Mouse (Mus musculus): ENCODE data around the gene H2-M5.
"Not testable (repeated sequence)": the region's sequence is repeated elsewhere in the genome, so short reads cannot be mapped to it uniquely, and the experiment has no call there.

H2-M5 gene

DNA sequence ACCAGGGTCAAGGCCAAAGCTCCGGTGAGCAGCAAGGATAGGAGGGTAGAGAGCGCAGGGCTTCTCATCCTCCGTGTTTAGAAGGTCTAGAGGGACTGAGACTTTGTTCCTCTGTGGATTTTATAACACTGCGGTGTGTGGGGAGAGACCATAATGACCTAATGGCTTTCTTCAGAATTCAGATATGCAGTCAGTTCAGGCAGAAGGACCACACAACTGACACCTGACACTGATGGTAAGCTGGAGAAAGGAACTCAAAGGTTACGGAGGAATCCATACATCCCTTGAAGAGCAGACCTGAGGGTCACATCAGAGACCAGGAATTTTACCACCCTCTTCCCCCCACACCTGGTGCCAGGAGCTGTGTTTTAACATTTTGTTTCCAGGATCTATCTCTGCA lies at the start of gene H2-M5:
H2-M5 (minus strand) TSS at position 101 of the 400 bp plus-strand sequence.
- in situ Hi-C loops (cut with MboI; ENCODE audit: unreplicated experiment in 2 of 2) = no loop called here

DNA sequence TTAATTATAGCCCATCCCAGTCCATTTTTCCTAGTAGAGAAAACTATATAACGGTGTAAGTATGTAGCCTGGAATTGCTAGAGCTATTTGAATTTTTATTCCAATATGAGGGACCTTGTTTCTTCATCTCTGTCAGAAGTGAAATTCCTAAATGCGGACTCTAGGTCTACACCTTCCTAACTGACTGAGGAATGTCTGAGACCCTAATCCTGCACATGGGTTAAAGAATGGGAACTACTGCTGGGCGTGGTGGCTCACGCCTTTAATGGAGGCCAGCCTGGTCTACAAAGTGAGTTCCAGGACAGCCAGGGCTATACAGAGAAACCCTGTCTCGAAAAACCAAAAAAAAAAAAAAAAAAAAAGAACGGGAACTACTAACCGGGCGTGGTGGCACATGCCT lies 39.8 kb upstream of the H2-M5 start:
- in situ Hi-C loops (cut with MboI; ENCODE audit: unreplicated experiment in 2 of 2) = no loop called here

DNA sequence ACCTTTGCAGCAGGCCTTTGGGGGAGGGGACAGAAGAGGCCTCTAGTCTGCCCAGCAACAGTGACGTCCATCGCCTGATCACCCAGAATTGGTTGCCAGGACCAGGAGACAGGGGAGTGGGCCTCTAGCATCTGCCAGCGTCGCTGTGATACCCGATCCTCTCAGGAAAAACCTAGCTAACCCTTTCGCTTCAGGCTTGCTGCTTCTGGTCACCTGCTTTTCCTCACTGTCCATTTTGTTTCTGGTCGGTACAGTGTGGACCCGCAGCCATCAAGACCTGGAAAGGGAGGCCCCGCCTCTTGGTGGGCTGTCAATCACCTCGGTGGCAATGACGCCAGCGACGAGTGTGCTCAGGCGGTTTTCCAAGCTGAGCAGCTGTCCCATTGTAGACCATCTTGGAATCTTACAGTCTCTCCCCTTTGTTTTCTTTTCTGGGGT lies 39.4 kb upstream of the H2-M5 start:
- in situ Hi-C loops (cut with MboI; ENCODE audit: unreplicated experiment in 2 of 2) = no loop called here

DNA sequence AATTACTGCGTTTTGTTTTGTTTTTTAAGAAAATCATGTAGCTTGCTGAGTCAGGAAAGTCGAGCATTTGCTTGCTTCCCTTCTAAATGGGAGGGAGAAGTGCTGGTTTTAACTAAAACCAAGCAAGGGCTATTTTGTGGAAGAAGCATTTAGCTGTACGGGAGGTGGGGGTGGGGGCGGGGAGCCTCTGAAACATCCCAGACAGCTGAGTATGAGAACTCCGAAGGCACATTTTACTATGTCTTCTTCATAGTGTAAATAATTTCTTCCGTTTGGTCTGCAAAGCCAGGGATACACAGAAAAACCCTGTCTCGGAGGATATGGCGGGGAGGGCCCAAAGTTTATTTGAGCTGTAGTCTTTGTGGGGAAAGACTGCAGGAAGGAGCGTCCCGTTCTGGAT lies 38.9 kb upstream of the H2-M5 start:
- in situ Hi-C loops (cut with MboI; ENCODE audit: unreplicated experiment in 2 of 2) = no loop called here

DNA sequence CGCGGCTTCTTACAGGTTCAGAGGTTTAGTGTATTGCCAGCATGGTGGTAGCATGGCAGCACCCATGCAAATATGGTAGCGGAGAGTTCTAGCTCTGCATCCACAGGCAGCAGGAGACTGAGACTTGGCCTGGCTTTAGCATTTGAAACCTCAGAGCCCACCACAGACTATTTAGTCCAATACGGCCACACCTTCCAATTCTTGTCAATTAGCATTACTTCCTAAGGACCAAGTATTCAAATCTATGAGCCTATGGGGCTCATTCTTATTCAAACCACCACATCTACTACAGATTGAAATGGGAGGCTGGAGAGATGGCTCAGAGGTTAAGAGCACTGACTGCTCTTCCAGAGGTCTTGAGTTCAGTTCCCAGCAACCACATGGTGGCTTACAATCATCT lies 38.1 kb upstream of the H2-M5 start:
- in situ Hi-C loops (cut with MboI; ENCODE audit: unreplicated experiment in 2 of 2) = no loop called here

DNA sequence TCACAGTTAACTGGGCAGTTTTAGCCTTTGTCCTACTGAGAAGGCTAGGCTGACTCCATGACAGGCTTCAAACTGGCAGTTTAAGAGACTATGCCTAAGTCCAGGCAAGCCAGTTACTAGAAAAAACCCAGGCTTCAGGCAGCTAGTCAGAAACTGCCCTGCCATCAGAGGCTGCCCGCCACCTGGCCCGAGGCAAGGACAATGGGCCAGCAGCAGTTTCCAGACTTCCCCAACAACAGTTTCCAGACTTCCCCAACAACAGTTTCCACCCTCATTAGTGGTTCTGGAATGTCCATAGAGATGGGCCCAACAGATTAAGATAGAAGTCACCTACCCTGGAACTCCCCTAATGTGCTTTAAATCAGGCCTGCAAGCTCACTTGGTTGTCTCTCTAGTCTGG lies 37.1 kb upstream of the H2-M5 start:
- in situ Hi-C loops (cut with MboI; ENCODE audit: unreplicated experiment in 2 of 2) = no loop called here

DNA sequence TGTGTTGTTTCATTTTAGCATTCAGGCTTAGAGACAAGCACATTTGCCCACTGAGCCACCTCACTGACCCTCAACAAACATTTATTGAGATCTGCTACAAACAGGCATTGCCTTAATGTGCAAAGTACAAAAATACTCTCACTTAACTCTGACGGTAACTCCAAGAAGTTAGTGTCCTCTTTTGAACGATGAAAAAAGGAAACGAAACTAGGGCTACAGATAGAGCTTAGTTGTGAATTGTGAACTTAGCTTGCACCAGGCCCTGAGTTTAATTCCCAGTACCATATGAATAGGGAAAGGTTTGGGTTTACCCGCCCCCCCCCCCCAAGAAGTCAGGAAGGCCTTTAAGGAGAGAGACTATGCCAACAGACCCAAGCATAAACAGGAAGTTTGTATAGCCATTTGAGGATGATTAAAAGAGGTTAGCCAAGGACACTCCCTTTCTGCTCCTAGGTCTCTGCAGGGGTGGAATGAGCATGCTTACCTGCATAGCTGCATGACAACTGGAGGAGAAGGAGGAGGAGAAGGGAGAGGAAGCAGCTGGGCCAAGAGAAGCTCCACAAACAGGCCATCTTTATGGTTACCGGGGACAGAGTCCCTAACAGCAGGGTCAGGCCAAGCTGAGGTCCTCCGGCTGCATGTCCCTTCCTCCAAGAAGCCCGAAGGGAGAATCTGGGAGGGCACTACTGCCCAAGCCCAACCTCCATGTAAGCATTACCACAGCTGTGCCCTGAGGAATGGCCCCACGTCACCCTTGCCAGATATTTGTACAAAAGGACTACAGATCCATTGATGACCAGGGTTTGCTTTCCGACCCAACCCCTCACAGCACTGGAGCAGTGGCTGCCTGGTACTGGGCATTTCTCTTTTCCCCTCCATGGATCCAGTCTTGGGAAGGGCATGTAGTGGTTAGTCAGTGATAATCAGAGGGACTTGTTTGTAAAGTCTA lies 33.6 kb upstream of the H2-M5 start, which contains the start of gene Mog:
Mog (minus strand) TSS at position 771 of the 949 bp plus-strand sequence.
- in situ Hi-C loops (cut with MboI; ENCODE audit: unreplicated experiment in 2 of 2) = no loop called here

DNA sequence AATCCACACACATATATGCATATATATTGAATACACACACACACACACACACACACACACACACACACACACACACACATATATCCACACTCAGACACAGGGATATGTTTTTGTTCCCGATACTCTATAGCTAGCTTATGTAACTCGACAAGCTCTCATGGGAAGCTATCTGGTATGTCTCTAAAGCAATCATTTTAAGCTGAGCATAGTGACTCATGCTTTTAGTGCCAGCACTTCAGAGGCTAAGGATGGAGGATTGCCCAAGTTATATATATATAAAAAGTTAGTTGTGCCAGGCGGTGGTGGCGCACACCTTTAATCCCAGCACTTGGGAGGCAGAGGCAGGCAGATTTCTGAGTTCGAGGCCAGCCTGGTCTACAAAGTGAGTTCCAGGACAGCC lies 29.9 kb upstream of the H2-M5 start:
- in situ Hi-C loops (cut with MboI; ENCODE audit: unreplicated experiment in 2 of 2) = not testable (repeated sequence)

DNA sequence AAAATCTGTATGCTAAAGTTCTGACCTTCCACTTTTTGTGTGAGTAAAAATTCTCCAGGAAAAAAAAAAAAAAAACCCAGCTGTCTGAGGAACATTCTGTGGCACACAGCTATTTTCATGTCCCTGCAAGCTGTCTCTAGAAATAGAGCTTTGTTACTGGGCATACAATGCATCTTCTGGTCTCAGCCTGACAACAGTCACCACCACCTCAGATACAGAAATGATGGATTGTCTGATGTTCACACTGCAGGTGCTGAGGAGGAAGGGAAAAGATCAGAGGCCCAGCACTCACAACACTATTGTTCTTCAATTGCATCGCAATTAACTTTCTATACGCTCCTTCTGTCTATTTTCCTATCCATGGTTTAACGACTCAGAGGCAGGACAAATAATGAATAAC lies 29.0 kb upstream of the H2-M5 start:
- in situ Hi-C loops (cut with MboI; ENCODE audit: unreplicated experiment in 2 of 2) = no loop called here

DNA sequence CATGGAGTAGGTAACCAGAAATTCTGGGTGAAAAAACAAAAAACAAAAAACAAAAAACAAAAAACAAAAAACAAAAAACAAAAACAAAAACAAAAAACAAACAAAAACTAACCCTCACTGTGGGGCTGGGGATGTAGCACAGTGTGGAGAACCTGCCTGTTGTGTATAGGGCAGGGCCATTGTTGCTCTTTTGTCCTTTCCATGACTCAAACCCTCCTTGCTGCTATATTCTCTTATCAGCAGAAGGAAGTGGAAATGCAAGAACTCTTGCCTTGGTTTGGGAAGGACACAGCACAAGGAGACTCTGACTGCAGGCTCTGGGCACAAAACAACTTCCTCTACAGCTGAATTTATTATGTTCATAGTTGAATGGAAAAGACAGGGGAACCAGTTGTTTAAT lies 27.0 kb upstream of the H2-M5 start:
- in situ Hi-C loops (cut with MboI; ENCODE audit: unreplicated experiment in 2 of 2) = no loop called here

DNA sequence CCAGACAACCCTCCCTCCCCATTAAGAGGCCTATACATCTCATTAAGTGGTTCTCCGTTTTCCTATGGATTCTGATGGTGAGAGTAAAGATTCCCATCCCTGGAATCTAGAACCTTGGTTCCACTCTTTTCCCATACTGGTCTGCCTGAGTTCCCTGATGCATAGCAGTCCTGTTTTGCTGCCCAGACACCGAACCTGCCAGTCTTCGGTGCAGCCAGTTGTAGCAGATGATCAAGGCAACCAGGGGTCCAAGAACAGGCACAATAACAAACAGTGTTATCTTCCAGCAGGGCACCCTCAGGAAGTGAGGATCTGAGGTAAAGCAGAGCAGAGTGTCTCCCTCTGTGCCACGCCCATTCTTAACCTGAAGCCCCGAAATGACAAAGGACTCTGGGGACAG lies 22.8 kb upstream of the H2-M5 start:
- in situ Hi-C loops (cut with MboI; ENCODE audit: unreplicated experiment in 2 of 2) = no loop called here

DNA sequence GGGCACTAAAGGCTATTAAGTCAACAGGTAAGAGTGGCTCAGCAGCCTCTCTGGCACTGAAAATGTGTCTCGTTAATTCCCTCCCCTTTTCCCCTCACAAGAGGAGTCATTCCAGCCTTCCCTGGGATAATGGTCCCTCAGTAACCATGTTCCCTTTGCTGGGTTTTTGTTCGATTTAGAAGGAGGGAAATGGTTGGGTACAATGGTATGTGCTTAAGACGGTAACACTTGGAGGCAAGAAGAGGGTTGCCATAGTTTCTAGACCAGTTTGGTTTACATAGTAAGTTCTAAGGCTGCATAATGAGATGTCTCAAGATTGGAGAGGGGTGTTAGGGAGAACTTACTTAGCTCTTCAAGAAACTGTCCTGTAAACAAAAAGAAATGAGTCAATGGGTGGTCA lies 22.4 kb upstream of the H2-M5 start:
- in situ Hi-C loops (cut with MboI; ENCODE audit: unreplicated experiment in 2 of 2) = no loop called here

DNA sequence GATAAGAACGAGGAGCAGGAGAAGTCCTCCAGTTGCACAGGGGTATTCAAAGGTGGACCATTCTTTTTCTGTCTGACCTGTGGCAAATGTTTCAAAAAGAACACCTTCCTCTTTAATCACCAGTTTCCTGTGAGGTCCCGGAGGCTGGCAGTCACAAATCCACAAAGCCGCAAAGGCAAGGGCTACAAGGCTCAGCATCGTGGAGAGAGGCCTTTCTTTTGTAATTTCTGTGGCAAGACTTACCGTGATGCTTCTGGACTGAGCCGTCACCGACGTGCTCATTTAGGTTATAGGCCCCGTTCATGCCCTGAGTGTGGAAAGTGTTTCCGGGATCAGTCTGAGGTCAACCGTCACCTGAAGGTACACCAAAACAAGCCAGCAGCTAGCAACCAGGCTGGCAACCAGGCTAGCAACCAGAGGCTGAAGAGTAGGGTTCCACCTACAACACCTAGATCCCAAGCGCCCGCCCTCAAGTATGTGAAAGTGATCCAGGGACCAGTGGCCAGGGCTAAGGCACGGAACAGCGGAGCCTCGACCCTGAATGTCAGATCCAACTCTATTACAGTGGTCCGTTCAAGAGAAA lies 20.2 kb upstream of the H2-M5 start:
- in situ Hi-C loops (cut with MboI; ENCODE audit: unreplicated experiment in 2 of 2) = no loop called here

DNA sequence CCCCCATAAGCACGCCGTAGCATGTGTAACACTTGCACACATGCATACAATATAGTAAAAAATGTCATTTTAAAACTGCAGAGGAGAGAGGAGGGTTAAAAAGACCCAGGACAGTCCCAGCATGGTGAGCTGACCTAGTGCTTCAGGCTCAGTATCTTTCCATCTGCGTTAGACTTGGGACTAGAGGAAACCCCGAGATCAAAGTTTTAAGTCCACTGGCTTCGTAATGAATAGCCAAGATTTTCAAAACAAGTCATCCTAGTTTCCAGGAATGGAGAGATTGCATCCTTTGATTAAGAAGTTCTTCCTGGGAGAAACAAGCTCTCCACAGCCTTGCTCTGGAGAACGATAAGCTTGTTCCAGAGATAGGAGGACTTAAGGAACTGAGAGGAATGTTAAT lies 18.8 kb upstream of the H2-M5 start:
- in situ Hi-C loops (cut with MboI; ENCODE audit: unreplicated experiment in 2 of 2) = no loop called here

DNA sequence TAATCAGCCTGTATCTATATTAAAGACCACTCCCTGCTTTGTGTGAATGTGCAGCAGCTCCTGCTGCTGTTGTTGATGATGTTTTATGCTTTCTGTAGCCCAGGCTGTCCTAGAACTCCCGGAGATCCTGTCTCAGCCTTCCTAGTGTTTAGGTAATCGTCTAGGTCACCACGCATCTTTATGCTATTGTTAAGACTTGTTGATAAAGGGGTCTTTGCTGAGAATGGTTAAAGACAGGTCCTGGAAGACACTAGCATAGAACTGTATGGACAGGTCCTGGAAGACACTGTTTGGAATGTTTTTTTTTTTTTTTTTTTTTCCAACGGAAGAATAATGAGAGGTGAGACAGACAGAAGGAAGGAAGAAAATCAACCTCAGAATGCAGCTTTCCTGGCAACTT lies 14.0 kb upstream of the H2-M5 start:
- in situ Hi-C loops (cut with MboI; ENCODE audit: unreplicated experiment in 2 of 2) = no loop called here

DNA sequence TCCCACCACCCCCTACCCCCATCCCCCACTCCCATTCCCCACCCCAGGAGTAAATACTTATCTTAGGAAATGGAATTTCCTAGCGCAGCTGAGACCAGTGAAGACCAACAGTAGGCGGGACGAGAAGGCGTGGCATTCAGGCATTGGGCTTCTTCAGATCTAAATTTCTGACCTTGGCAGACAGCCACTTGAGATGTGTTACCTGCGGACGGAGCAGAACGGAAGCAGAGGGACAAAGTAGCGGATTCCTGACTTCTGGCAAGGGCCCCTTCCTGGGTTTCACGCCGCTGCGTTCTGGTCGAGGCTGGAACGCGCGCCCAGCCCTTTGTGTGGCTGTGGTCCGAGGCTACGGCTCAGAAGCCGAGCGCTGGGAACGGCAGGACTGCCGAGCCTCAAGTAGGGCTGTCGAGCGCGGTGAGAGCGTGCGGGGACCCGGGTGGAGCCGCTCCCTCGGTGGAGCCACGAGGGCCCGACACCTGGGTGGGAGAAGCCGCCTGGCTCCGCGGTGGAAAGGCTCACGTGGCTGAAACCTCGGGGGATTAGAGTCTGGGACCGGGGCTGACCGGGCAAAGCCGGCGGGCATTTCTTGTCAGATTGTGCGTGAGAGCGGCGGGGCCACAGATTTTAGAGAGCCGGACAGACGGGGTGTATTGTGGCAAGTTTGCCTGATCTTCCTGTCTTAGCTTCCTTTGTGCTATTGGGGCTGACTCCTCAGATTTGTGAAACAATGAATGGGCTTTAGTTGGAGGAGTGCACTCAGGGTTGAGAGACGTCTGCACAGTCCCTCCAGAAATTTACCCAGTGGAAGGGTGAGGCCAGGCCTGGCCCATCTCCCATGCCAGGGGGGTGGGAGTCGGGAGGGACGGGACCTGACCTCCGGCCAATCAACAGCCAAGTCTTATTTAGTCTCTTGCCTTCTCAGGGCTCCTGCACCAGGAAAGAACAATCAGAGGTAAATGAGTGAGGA lies 13.3 kb upstream of the H2-M5 start:
- in situ Hi-C loops (cut with MboI; ENCODE audit: unreplicated experiment in 2 of 2) = no loop called here

DNA sequence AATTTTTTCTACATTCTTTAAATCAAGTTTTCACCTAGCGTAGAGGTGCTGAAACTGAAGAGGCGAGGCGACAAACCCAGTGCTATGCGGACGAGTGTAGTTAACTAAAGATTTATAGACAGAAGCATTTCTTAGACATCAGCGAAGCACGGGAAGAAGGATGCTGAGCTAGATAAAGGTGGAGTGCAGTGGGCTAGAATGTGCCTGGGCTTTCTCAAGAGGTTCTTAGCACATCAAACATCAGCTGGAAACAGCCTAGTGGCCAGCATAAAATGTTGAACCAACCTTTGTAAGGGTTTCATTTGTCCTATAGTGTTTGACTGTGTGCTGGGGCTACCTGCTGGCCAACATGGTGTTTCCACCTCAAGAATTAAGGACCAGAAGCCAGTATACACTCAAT lies 11.5 kb upstream of the H2-M5 start, which contains the start of gene Zfp57:
Zfp57 (plus strand) TSS at position 301 of the 400 bp plus-strand sequence.
- in situ Hi-C loops (cut with MboI; ENCODE audit: unreplicated experiment in 2 of 2) = no loop called here

DNA sequence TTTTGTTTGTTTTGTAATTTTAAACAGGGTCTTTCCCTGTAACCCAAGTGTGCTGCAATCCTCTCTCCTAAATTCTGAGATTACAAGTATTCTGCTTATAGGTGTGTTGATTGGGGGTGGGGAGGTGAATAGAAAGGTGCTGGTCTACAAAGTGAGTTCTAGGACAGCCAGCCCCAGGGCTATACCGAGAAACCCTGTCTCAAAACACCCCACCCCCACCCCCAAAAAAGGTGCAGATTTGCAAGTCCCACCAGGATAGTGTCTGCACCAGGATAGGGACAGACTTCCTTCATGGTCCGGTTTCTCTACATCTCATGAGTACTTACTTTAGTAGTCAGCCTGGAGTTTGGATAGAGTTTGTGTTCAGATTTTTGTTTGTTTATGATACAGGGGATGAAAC lies 9.1 kb upstream of the H2-M5 start:
- in situ Hi-C loops (cut with MboI; ENCODE audit: unreplicated experiment in 2 of 2) = loop anchor here in 1 of 2 experiments (5.0 to 10.0 kb wide), 2 partner anchors 81 to 206 kb away; partner anchors contain the start of gene Olfr94

DNA sequence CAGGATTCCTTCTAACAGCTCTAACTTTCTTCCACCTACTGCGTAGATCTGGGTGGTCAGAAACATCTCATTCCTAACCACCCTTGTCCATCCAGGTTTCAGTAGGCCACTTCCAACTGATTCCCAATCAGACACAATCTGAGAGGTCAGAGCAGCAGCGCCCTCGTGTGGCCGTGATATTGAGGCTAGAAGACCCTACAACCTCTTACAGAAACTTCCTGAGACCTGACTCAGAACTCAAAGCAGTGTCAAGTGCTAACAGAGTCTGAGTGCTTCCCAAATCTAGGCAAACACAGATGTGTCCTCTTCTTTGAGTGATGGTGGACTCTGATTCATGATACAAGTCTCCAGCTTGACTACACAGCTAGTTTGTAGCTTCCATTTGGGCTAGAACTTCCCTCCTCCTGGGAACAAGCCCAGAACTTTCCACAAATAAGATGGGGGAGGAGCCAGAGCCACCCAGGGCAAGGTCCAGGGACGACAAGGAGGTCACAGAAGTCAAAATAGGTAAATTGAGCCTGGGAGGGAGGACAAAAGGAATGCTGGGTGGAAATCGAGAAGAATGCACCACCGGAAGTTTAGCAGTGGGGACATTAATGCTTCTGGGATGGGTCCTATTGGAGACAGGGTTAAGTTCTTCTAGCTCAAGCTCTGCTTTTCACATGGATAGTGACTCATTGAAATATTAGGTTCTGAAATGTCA lies 7.8 kb upstream of the H2-M5 start:
- in situ Hi-C loops (cut with MboI; ENCODE audit: unreplicated experiment in 2 of 2) = loop anchor here in 1 of 2 experiments (5.0 to 10.0 kb wide), 2 partner anchors 80 to 208 kb away; partner anchors contain the start of gene Olfr94

DNA sequence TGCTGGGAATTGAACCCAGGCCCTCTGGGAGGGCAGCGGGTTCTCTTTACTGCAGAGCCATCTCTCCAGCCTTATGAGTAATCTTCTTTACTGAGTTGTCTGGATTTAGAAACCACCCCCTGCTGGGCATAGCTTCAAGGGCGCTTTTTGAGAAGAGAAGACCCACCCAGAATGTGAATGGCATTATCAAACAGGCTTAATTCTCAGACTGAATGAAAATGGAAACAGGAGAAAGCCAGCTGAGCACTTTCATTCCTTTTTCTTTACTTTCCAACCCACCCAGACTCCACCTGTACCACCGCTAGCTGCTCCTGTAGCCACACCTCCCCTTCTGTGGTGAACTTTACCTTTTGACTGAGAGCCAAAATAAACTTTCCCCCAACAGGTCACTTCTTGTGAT lies 6.1 kb upstream of the H2-M5 start:
- in situ Hi-C loops (cut with MboI; ENCODE audit: unreplicated experiment in 2 of 2) = loop anchor here in 1 of 2 experiments (5.0 to 10.0 kb wide), 2 partner anchors 78 to 209 kb away; partner anchors contain the start of gene Olfr94

Data from v-Abl transformed pro-B cells (cell line).